Mouse (Mus musculus) liver, embryonic 14.5 days (tissue): ENCODE results near the gene Kcnk4. TPM values are rescaled to one million over a fixed set of nuclear protein-coding genes. Genes with fewer than 3 reads are reported as not detected.
A peak's percentile ranks its signal among the peaks of the same experiment; 100 is the strongest.

ENCODE experiments used
- ATAC-seq: fragments of 200-750 bp; cut with Nextera tagmentation; 2 replicates; pipeline ENCODE4 v1.8.0; 2017; ENCODE audit warnings: moderate number of reproducible peaks, mild to moderate bottlenecking, moderate library complexity; ENCODE audit not compliant: insufficient read depth
- DNase-seq, 3 experiments: peaks; one replicate each; pipeline ENCODE4 v3.0.0-alpha.2; 2012 to 2013; ENCODE audit warnings: low read depth in 3 of 3, low spot score in 3 of 3
- H3K27ac ChIP-seq: fragments of 300-500 bp; sonication (generic); 2 replicates; pipeline ENCODE4 v1.5.1; 2014; ENCODE audit warnings: moderate library complexity, mild to moderate bottlenecking, control low read depth, inconsistent platforms
- H3K27me3 ChIP-seq: fragments of 300-500 bp; sonication (generic); 2 replicates; pipeline ENCODE4 v1.6.1; 2014; ENCODE audit warnings: mild to moderate bottlenecking, low read length, moderate library complexity; ENCODE audit not compliant: control insufficient read depth, insufficient read depth
- H3K36me3 ChIP-seq: fragments of 300-500 bp; sonication (generic); replicated peaks from 2 replicates; pipeline ENCODE4 v1.6.1; 2014; ENCODE audit warnings: low read depth; ENCODE audit not compliant: control insufficient read depth, insufficient read depth
- H3K4me1 ChIP-seq, 2 experiments: fragments of 200-500 bp in 1 of 2; fragments of 300-500 bp in 1 of 2; sonication (generic) in 1 of 2; replicated peaks; 2 replicates each; pipeline ENCODE4 v1.6.1; 2012 to 2014; ENCODE audit warnings: antibody characterized with exemption in 1 of 2, inconsistent platforms in 1 of 2, low read length in 1 of 2; ENCODE audit not compliant: control insufficient read depth in 2 of 2, insufficient read depth in 2 of 2
- H3K4me2 ChIP-seq: fragments of 300-500 bp; sonication (generic); 2 replicates; pipeline ENCODE4 v1.6.1; 2014; ENCODE audit warnings: low read depth, mild to moderate bottlenecking, control low read depth, moderate library complexity
- H3K4me3 ChIP-seq, 2 experiments: fragments of 200-500 bp in 1 of 2; fragments of 300-500 bp in 1 of 2; sonication (generic) in 1 of 2; 2 replicates each; pipeline ENCODE4 v1.5.1; 2012 to 2014; ENCODE audit warnings: low read depth in 2 of 2, low read length in 2 of 2, mild to moderate bottlenecking in 2 of 2, control low read depth in 1 of 2, inconsistent platforms in 1 of 2, moderate library complexity in 1 of 2; ENCODE audit not compliant: insufficient read depth in 1 of 2
- H3K9ac ChIP-seq: fragments of 300-500 bp; sonication (generic); replicated peaks from 2 replicates; pipeline ENCODE4 v1.6.1; 2014; ENCODE audit warnings: mild to moderate bottlenecking, control low read depth, moderate library complexity
- H3K9me3 ChIP-seq: fragments of 300-500 bp; sonication (generic); 2 replicates; pipeline ENCODE4 v1.6.1; 2016; ENCODE audit warnings: low read length, mixed read lengths; ENCODE audit not compliant: control insufficient read depth
- CTCF ChIP-seq: IDR thresholded peaks from 2 replicates; pipeline ENCODE4 v1.5.1; 2016; ENCODE audit warnings: antibody characterized with exemption, low read depth, control low read depth
- EP300 ChIP-seq: IDR thresholded peaks from 2 replicates; pipeline ENCODE4 v1.6.1; 2016; ENCODE audit warnings: antibody characterized with exemption, low read depth
- WGBS: fragments of 180-500 bp; shearing (Covaris S2); extraction: QIAGEN DNeasy Blood & Tissue Kit; methylation state at CpG from one replicate; pipeline ENCODE4 v1.1.7; 2014; ENCODE audit not compliant: insufficient replicate concordance; 5-methylcytosine and 5-hydroxymethylcytosine counted together
- polyA plus RNA-seq, 2 experiments: library from polyadenylated mRNA; depleted of rRNA in 1 of 2; stranded (reverse) in 1 of 2; unstranded in 1 of 2; fragments of >200 nt; fragmentation: Nextera tagmentation in 1 of 2; extraction: Ambion mirVana in 1 of 2; gene quantifications; 2 replicates each; pipeline versions ENCODE4 v1.2.1 to v1.2.3; 2012 to 2014

Kcnk4 gene
- polyA plus RNA-seq (2012; rRNA removed) (not detected in 2 replicates), polyA plus RNA-seq (2014; fragmentation: Nextera tagmentation; extraction: Ambion mirVana) (0.05 TPM in 1 of 2 replicates, not detected in the other)

DNA sequence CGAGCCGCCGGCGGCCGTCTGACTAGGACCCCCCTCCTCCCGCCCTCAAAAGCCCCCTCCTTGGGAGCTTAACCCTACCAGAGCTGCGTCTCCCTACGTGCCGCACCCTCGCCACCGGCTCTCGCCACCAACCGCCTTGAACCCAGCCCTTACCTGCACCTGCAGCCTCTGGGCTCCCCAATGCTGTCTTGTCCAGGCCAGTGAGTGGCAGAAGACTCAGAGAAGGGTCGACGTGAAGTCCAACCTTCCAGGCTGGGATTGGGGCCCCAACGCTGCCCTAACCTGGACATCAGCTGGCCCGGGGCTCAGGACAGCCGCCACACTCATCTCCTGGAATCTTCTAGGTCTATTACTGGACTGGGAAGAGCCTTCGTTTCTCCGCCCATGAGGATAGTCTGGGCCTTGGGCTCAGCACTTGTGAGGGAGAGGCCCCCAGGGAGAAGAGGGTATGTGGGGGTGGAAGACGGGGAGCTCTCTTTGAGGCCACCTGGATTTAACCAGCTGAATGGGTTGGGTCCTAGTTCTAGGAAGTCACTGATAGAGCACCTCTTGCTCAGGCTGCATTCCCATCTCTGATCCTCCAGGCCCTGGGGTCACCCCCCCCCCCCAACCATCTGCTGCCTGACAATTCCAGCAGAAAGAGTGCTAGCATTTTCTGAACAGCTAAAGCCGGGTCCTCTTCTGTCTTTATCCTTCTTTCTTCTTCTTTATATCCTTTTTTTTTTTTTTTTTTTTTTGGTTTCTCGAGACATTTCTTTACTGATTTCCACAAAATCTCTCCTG is at the start of gene Kcnk4:
Gene Kcnk4 (minus strand): TSS at position 321 of the 783 bp plus-strand sequence.
- H3K4me2 ChIP-seq, result peak within 1 kb of the TSS; percentile 18
- TF ChIP-seq CTCF (no peak), EP300 (no peak)
- H3K36me3 ChIP-seq, result no peaks in the 10 kb centered on the region
- H3K4me3 ChIP-seq, result 0 out of 4 replicates have a peak within 1 kb of the TSS, but pooled peaks of 1 of the 2 experiments have one; percentile 12
- peaks cover 61% of the 10 kb centered on the region for H3K27me3 ChIP-seq
- no peak for DNase-seq
- H3K9me3 ChIP-seq, result no peaks in the 10 kb centered on the region
- no peak within 1 kb of the TSS for H3K9ac ChIP-seq
- no peak for ATAC-seq
- H3K27ac ChIP-seq, result no peak within 1 kb of the TSS
- H3K4me1 ChIP-seq, result no peaks in the 10 kb centered on the region
- 12% methylated on average over 23 of the region's 23 CpGs for WGBS

DNA sequence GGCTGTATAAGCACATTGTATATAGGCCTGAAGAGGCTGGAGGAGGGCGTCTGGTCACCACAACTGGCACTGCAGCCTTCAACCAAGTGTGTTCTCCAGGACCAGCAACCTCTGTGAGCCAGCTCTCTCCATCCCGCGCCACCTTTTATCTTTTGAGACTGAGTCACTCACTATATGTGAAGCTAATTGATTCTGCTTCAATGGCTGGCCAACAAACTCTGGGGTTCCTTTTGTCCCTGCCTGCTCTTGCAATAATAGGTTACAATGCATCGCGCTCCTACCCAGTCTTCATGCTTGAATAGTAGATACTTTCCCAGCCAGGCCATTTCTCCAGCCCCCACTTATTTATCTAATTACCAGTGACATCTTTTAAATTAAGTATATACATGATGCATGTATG is 49.3 kb upstream of the Kcnk4 start:
- Histone ChIP-seq H3K27ac (no peak overlapping the region), H3K4me2 (no peak overlapping the region), H3K27me3 (no peaks in the 10 kb centered on the region), H3K9me3 (no peaks in the 10 kb centered on the region), H3K4me1 (peaks cover 15 to 25% of the 10 kb centered on the region in 2 experiments), H3K9ac (no peak overlapping the region), H3K4me3 (no peak overlapping the region), H3K36me3 (no peaks in the 10 kb centered on the region)
- 87% methylated on average over 5 of the region's 5 CpGs for WGBS
- TF ChIP-seq CTCF, result no peak
- DNase-seq (no peak), ATAC-seq (no peak)

DNA sequence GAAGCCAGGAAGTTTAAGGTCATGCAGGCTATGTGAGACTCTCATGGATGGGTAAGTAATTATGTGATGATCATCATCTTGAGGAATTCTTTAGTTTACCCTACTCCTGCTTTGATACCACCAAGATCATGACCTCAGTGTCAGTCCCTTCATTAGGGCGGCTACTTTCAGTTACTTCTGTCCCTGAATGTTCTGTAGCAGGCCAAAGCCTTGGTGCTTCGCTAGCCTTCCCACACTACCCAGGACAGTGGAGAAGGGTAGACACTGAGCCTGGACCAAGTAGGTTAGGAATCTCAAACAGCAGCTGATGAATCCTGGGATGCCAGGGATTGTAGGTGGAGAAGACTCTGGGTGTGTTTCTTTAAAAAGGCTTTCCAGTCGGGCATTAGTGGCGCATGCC is 47.1 kb upstream of the Kcnk4 start:
- 87% methylated on average over 4 of the region's 4 CpGs for WGBS
- Histone ChIP-seq H3K9ac (no peak overlapping the region), H3K36me3 (peaks cover 6% of the 10 kb centered on the region), H3K4me3 (peak overlapping the region in 1 of 2 experiments; percentile 83; a peak in 2 of 4 replicates), H3K4me2 (peak overlapping the region; percentile 90), H3K27me3 (no peaks in the 10 kb centered on the region), H3K27ac (no peak overlapping the region), H3K9me3 (no peaks in the 10 kb centered on the region), H3K4me1 (peaks cover 11 to 27% of the 10 kb centered on the region in 2 experiments)
- no peak for ATAC-seq
- TF ChIP-seq CTCF (no peak), EP300 (no peak)
- DNase-seq, result no peak

DNA sequence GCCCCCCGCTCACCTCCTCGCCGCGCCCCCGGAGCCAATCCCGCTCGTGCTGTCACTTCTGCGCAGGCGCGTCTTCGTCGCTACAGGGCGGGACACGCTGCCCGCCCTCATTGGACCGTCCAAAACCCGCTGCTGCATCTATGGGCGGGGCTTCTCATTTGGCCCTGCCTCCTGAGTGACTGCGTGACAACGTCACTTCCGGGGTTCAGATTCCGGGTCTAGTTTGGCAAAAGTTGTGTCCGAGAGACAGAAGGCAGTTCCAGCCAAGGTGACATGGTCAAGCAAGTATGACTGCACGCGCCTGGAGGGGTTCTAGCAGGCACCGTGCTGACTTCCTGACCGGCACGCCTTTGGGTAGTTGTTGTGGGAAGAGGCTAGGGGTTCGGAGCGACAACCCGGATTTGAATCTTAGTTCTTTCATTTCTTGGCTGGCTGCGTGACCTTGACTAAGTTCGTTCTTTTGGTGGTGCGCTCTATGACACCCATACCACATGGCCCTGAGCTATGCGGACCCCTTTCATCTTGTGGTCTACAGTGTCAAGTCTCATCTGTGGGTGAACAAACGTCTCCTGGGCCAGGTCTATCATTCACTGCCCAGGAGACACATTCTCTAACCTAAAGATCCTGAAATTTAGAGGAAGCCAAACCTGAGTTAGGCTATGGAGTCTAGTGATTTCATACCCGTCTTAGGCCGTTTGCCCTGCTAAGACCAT is 46.2 kb upstream of the Kcnk4 start, which contains the start of gene Fkbp2:
Gene Fkbp2 (minus strand): TSS at position 121 of the 713 bp plus-strand sequence.
- Histone ChIP-seq H3K4me3 (peak within 1 kb of the TSS; percentile 83 to 93), H3K36me3 (peaks cover 6% of the 10 kb centered on the region), H3K4me2 (peak within 1 kb of the TSS; percentile 90), H3K27me3 (no peaks in the 10 kb centered on the region), H3K4me1 (peaks cover 7 to 21% of the 10 kb centered on the region in 2 experiments; a peak in 3 of 4 replicates), H3K27ac (peak within 1 kb of the TSS; percentile 74), H3K9ac (peak within 1 kb of the TSS; percentile 75), H3K9me3 (no peaks in the 10 kb centered on the region)
- TF ChIP-seq EP300 (no peak), CTCF (no peak)
- under 1% methylated on average over 38 of the region's 38 CpGs for WGBS
- ATAC-seq (peak; percentile 82), DNase-seq (peak; percentile 97 to 98 (median 98))
